In the genomic region with DNA sequence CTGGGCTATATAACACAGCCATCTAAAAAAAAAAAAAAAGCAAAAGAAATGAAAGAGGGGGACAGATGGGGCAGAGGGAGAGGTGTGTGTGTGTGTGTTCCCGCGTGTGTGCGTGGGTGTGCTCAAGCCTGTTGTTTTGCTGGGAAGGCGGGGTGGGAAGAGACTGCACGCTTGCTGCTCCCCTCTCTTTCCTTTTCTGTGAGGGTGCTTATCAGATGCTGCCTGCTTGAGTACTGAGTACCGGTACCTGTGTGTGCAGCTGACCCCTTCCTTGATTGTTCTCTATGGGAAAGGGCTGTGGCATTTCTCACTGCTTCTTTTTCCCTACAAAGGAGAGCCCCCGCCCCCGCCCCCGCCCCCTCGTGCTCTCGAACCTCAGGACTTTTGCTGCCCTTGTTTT, we compare ENCODE assay signal across 10 mouse cellular contexts. TPM values are rescaled to one million over a fixed set of nuclear protein-coding genes. Genes with fewer than 3 reads are reported as not detected.
DNase-seq lines count a peak whose midpoint lies in the region; ATAC-seq lines count a peak whose summit lies in the region.
"Had no signal": no experiment of that assay in that cellular context is flagged by ENCODE, and none has a peak within 500 bp of the region (broad histone marks: within the 10 kb centered on the region; RNA-seq: fewer than 3 reads in every experiment).

No protein-coding gene starts in this region.

- 48% methylated on average over 11 of the region's 11 CpGs for WGBS in hindbrain, embryonic 13.5 days
- 56% methylated on average over 11 of the region's 11 CpGs for WGBS in hindbrain, embryonic 10.5 days
- 40% methylated on average over 11 of the region's 11 CpGs for WGBS in lung, embryonic 16.5 days
- 41% methylated on average over 11 of the region's 11 CpGs for WGBS in forebrain, embryonic 14.5 days

- no peak overlapping the region for H3K9ac ChIP-seq in hindbrain, embryonic 13.5 days
- H3K9ac ChIP-seq in lung, embryonic 16.5 days (ENCODE audit: low read length) = peak overlapping the region; percentile 28; the same call in 1 of the 2 replicates
- H3K9ac ChIP-seq in forebrain, embryonic 14.5 days (ENCODE audit: low read length) = peak overlapping the region; percentile 32; the same call in 1 of the 2 replicates

- no peaks in the 10 kb centered on the region for H3K27me3 ChIP-seq in hindbrain, embryonic 13.5 days
- H3K27me3 ChIP-seq in hindbrain, embryonic 10.5 days (ENCODE audit: insufficient read depth, poor library complexity, severe bottlenecking) = no peaks in the 10 kb centered on the region
- H3K27me3 ChIP-seq in lung, embryonic 16.5 days (ENCODE audit: control insufficient read depth, insufficient read depth, low read depth, low read length) = no peaks in the 10 kb centered on the region
- no peaks in the 10 kb centered on the region for H3K27me3 ChIP-seq in forebrain, embryonic 14.5 days (replicated peaks; ENCODE audit: control insufficient read depth, insufficient read depth, low read length)

- no peak for DNase-seq in hindbrain, embryonic 10.5 days (ENCODE audit: low spot score)
- DNase-seq in lung, postnatal 25 days (ENCODE audit: low spot score) = no peak
- DNase-seq in forebrain, embryonic 14.5 days (ENCODE audit: low spot score) = no peak
- no peak for DNase-seq in layer of hippocampus, adult 9-10 months (ENCODE audit: low spot score)
- no peak for DNase-seq in layer of hippocampus, postnatal 14 days (ENCODE audit: low spot score in 2 of 2)
- DNase-seq: adrenal gland, adult 8-10 months had no signal

- no peak overlapping the region for H3K4me3 ChIP-seq in hindbrain, embryonic 13.5 days
- no peak overlapping the region for H3K4me3 ChIP-seq in hindbrain, embryonic 10.5 days
- H3K4me3 ChIP-seq in lung, embryonic 16.5 days (ENCODE audit: low read length) = no peak overlapping the region
- H3K4me3 ChIP-seq in forebrain, embryonic 14.5 days (ENCODE audit: low read depth, low read length) = no peak overlapping the region
- H3K4me3 ChIP-seq: erythroblast, embryonic 14.5 days had no signal

- H3K4me2 ChIP-seq in hindbrain, embryonic 13.5 days = 0 out of 2 replicates have a peak overlapping the region, but pooled peaks have one; percentile 4
- peak overlapping the region; percentile 32 for H3K4me2 ChIP-seq in lung, embryonic 16.5 days (ENCODE audit: low read depth, low read length)
- H3K4me2 ChIP-seq in forebrain, embryonic 14.5 days (ENCODE audit: low read length) = peak overlapping the region; percentile 18; the same call in 1 of the 2 replicates

- peak; percentile 49; the same call in 1 of the 2 replicates for ATAC-seq in hindbrain, embryonic 13.5 days (ENCODE audit: low FRiP score)
- no peak for ATAC-seq in lung, embryonic 16.5 days (ENCODE audit: low read depth)
- ATAC-seq in forebrain, embryonic 14.5 days = peak; percentile 40; the same call in 1 of the 2 replicates
- peak; percentile 56 for ATAC-seq in megakaryocyte-erythroid progenitor cell, adult 5-6 weeks (replicated peaks; ENCODE audit: low FRiP score, low TSS enrichment, poor library complexity, severe bottlenecking)

- H3K27ac ChIP-seq in hindbrain, embryonic 13.5 days = 0 out of 2 replicates have a peak overlapping the region, but pooled peaks have one; percentile 8
- H3K27ac ChIP-seq in hindbrain, embryonic 10.5 days = no peak overlapping the region
- H3K27ac ChIP-seq in lung, embryonic 16.5 days (ENCODE audit: low read length) = peak overlapping the region; percentile 36
- no peak overlapping the region for H3K27ac ChIP-seq in forebrain, embryonic 14.5 days (ENCODE audit: low read depth, low read length)

- peaks cover 14% of the 10 kb centered on the region for H3K4me1 ChIP-seq in hindbrain, embryonic 13.5 days (replicated peaks)
- peaks cover 12% of the 10 kb centered on the region for H3K4me1 ChIP-seq in hindbrain, embryonic 10.5 days (replicated peaks)
- H3K4me1 ChIP-seq in lung, embryonic 16.5 days (replicated peaks; ENCODE audit: control insufficient read depth, insufficient read depth, low read length) = peaks cover 18% of the 10 kb centered on the region
- no peaks in the 10 kb centered on the region for H3K4me1 ChIP-seq in forebrain, embryonic 14.5 days (ENCODE audit: control insufficient read depth, insufficient read depth, low read length)

- no peaks in the 10 kb centered on the region; the same call in 1 of the 2 replicates for H3K9me3 ChIP-seq in hindbrain, embryonic 13.5 days
- H3K9me3 ChIP-seq in hindbrain, embryonic 10.5 days = 0 out of 2 replicates have a peak, but pooled peaks cover 3% of the 10 kb centered on the region
- H3K9me3 ChIP-seq in lung, embryonic 16.5 days (ENCODE audit: control insufficient read depth, low read length) = no peaks in the 10 kb centered on the region
- no peaks in the 10 kb centered on the region for H3K9me3 ChIP-seq in forebrain, embryonic 14.5 days (replicated peaks; ENCODE audit: control insufficient read depth, low read length)

- peaks cover 6% of the 10 kb centered on the region for H3K36me3 ChIP-seq in hindbrain, embryonic 13.5 days
- peaks cover 5% of the 10 kb centered on the region; the same call in 1 of the 2 replicates for H3K36me3 ChIP-seq in hindbrain, embryonic 10.5 days
- no peaks in the 10 kb centered on the region; the same call in 1 of the 2 replicates for H3K36me3 ChIP-seq in lung, embryonic 16.5 days (ENCODE audit: control insufficient read depth, insufficient read depth, low read length)
- no peaks in the 10 kb centered on the region for H3K36me3 ChIP-seq in forebrain, embryonic 14.5 days (ENCODE audit: control insufficient read depth, insufficient read depth, low read length)

RNA-seq across cellular contexts. Expression of a gene that starts 15.9 kb away (rescaled TPM):
- polyA plus RNA-seq in hindbrain, embryonic 13.5 days (2015; fragmentation: Nextera tagmentation; extraction: Ambion mirVana) = 254 and 255 TPM in 2 replicates
- 90.4 and 93.7 TPM in 2 replicates for polyA plus RNA-seq in hindbrain, embryonic 10.5 days (2016; fragmentation: Nextera tagmentation; extraction: Ambion mirVana)
- 202 and 205 TPM in 2 replicates for polyA plus RNA-seq in lung, embryonic 16.5 days (2015; fragmentation: Nextera tagmentation; extraction: Ambion mirVana)
- 103 and 136 TPM in 2 replicates for polyA plus RNA-seq in forebrain, embryonic 14.5 days (2014; fragmentation: Nextera tagmentation; extraction: Ambion mirVana)
- 15.8 and 21.1 TPM in 2 replicates for total RNA-seq in megakaryocyte-erythroid progenitor cell, adult 5-6 weeks (2014; fragmentation: Nextera tagmentation)
- 26.7 and 28.9 TPM in 2 replicates for total RNA-seq in megakaryocyte-erythroid progenitor cell, adult 5-6 weeks (2017)
- 1,000 to 10,000 TPM in 1 of 2 experiments, 100 to 1,000 TPM in 1; 996 to 1,053 TPM for total RNA-seq in layer of hippocampus, postnatal 14 days (2021)

Comparison
In these comparisons a context has a peak if more than half of its experiments do, and no peak if none do; other contexts are left out.
1. H3K27ac ChIP-seq: peak in hindbrain, embryonic 13.5 days (single experiment) and lung, embryonic 16.5 days (single experiment); none in hindbrain, embryonic 10.5 days (single experiment) and forebrain, embryonic 14.5 days (single experiment).
2. Peak in every context shown above with its lines, with median percentiles within 50 percentile points of each other: H3K4me2 ChIP-seq.